Mouse (Mus musculus): ENCODE data around the gene Casp9.

- no peak for TF ChIP-seq CTCF (IDR thresholded peaks at IDR 0.05; ENCODE audit: extremely low read depth, insufficient read depth, low read length)
- TF ChIP-seq POLR2A (IDR thresholded peaks at IDR 0.05; ENCODE audit: extremely low read depth, insufficient read depth, low read length): no peak
These were observed 25.9 kb upstream of the Casp9 start for GRCm38 (mm10) chr4:141767353-141768036.

Data from cortical plate, adult 2 months (tissue).